Mouse (Mus musculus) neural tube, embryonic 15.5 days (tissue): ENCODE results near the gene Dydc2. TPM values are rescaled to one million over a fixed set of nuclear protein-coding genes. Genes with fewer than 3 reads are reported as not detected.

Source experiments
- polyA plus RNA-seq: library from polyadenylated mRNA; unstranded; fragments of >200 nt; fragmentation: Nextera tagmentation; extraction: Ambion mirVana; gene quantifications from 2 replicates; pipeline ENCODE4 v1.2.1, GENCODE M21; 2015

The Dydc2 gene
- polyA plus RNA-seq, 1 experiment from 2014 or later, result 0.32 TPM

Other genes with a start within 250 kb of the Dydc2 start
- gene Sh2d4b, start 175.9 kb downstream of the Dydc2 start, polyA plus RNA-seq, result 0.69 and 6.5 TPM in 2 replicates
- gene Tspan14, start 102.4 kb downstream of the Dydc2 start, polyA plus RNA-seq, result 45.5 and 53.0 TPM in 2 replicates
- 93.2 and 96.7 TPM in 2 replicates for gene Fam213a, start 55.4 kb downstream of the Dydc2 start, polyA plus RNA-seq
- gene Dydc1, start 3.7 kb upstream of the Dydc2 start, polyA plus RNA-seq, result 0.18 TPM in 1 of 2 replicates, not detected in the other
- 0.09 TPM in 1 of 2 replicates, not detected in the other for gene Mat1a, start 35.8 kb upstream of the Dydc2 start, polyA plus RNA-seq
- not detected in 2 replicates for gene Sftpa1, start 62.6 kb upstream of the Dydc2 start, polyA plus RNA-seq
- gene Mbl1, start 82.2 kb upstream of the Dydc2 start, polyA plus RNA-seq, result not detected in 2 replicates
- gene Sftpd, start 115.9 kb upstream of the Dydc2 start, polyA plus RNA-seq, result not detected in 2 replicates
- gene Gm2832, start 209.6 kb upstream of the Dydc2 start, polyA plus RNA-seq, result 0.36 and 0.46 TPM in 2 replicates